Mouse (Mus musculus) heart, postnatal 4 days (tissue): ENCODE results near the gene E030025P04Rik. TPM values are rescaled to one million over a fixed set of nuclear protein-coding genes. Genes with fewer than 3 reads are reported as not detected.

Experiments used
- DNase-seq: peaks from one replicate; pipeline ENCODE4 v3.0.0; 2021
- total RNA-seq, 2 experiments: library from RNA; stranded (reverse); gene quantifications; 2 replicates each; pipeline ENCODE4 v1.2.3; 2021

Gene E030025P04Rik
- total RNA-seq, 2 experiments from 2014 or later: not detected

DNA sequence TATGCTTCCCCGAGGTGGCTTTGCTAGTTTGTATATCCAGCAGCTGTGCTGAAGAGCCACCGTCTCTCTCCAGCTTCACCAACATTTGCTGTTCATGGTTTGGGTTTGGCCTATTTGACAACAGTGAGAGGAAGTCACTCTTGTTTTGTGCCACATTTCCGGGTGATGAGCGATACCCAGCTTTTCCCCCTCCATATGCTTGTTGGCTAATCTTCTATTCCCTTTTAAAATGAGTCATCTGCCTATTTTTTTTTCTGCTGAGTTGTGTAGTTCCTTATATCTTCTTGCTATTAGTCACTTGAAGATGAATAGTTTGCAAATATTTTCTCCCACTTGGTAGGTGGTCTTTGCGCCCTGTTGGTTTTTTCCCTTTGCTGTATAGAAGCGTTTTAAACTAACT, 43.9 kb downstream of the E030025P04Rik start:
- no peak for DNase-seq

DNA sequence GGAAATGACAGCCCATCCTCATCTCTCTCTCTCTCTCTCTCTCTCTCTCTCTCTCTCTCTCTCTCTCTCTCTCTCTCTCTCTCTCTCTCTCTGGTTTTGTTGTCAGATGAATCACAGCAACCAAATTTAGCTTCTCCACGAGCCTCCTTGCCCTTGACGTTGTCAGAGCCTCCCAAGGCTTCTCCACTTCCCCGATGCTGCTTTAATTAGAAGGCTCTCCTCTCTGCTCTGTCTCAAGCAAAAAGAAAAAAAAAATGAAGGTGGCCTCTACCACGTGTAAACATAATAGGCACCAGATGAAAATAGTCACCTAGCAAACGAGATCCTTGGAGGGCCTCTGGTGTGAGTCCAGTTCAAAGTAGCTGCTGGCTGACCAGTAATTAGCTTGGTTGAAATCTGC, 52.3 kb downstream of the E030025P04Rik start:
- no peak for DNase-seq

Other genes starting within 250 kb of the E030025P04Rik start
- gene Axin2, start 224.0 kb downstream of the E030025P04Rik start, total RNA-seq: 1 to 10 TPM; 5.8 to 6.3 TPM
- gene Rgs9, start 153.8 kb upstream of the E030025P04Rik start, total RNA-seq: 1 to 10 TPM in 1 of 2 experiments, under 1 TPM in 1; 0.79 to 1.6 TPM
- 10 to 100 TPM; 42.7 to 49.0 TPM for gene Gna13, start 218.5 kb upstream of the E030025P04Rik start, total RNA-seq